Mouse (Mus musculus): ENCODE measurements at regions not wholly inside any gene's neighbourhood (a gene's known extent, or its start where the extent isn't known, plus 50 kb on each side); places are given as distances from the start of the nearest gene placed in this dataset.

GRCm38 (mm10) chr8:103902516-103902915 lies 198.9 kb upstream of the Cdh5 start:
- DNase-seq, result no peak

- no peak for DNase-seq
These were observed 197.8 kb upstream of the Cdh5 start for GRCm38 (mm10) chr8:103903635-103904034.

- no peak for DNase-seq
These were observed 193.8 kb upstream of the Cdh5 start for GRCm38 (mm10) chr8:103907662-103908061.

GRCm38 (mm10) chr8:103911287-103912015 lies 190.0 kb upstream of the Cdh5 start:
- no peak for DNase-seq

GRCm38 (mm10) chr8:103912983-103913926 lies 188.2 kb upstream of the Cdh5 start:
- DNase-seq, result no peak

- no peak for DNase-seq
These were observed 187.3 kb upstream of the Cdh5 start for GRCm38 (mm10) chr8:103913927-103914640.

GRCm38 (mm10) chr8:103919324-103919723 lies 182.1 kb upstream of the Cdh5 start:
- DNase-seq, result no peak

- no peak for DNase-seq
These were observed 179.8 kb upstream of the Cdh5 start for GRCm38 (mm10) chr8:103921621-103922020.

GRCm38 (mm10) chr8:103922746-103923145 lies 178.7 kb upstream of the Cdh5 start:
- no peak for DNase-seq

- no peak for DNase-seq
These were observed 168.7 kb upstream of the Cdh5 start for GRCm38 (mm10) chr8:103932681-103933080.

GRCm38 (mm10) chr8:103936491-103936890 lies 164.9 kb upstream of the Cdh5 start:
- DNase-seq, result no peak

GRCm38 (mm10) chr8:103938283-103939230 lies 162.9 kb upstream of the Cdh5 start:
- DNase-seq, result no peak

- DNase-seq, result no peak
These were observed 160.4 kb upstream of the Cdh5 start for GRCm38 (mm10) chr8:103940958-103941532.

- no peak for DNase-seq
These were observed 153.0 kb upstream of the Cdh5 start for GRCm38 (mm10) chr8:103948474-103948873.

GRCm38 (mm10) chr8:103950460-103950859 lies 151.0 kb upstream of the Cdh5 start:
- no peak for DNase-seq

- no peak for DNase-seq
These were observed 147.8 kb upstream of the Cdh5 start for GRCm38 (mm10) chr8:103953586-103953985.

- no peak for DNase-seq
These were observed 145.7 kb upstream of the Cdh5 start for GRCm38 (mm10) chr8:103955568-103956260.

- no peak for DNase-seq
These were observed 137.0 kb upstream of the Cdh5 start for GRCm38 (mm10) chr8:103964293-103964918.

- DNase-seq, result no peak
These were observed 131.5 kb upstream of the Cdh5 start for GRCm38 (mm10) chr8:103969929-103970328.

- DNase-seq, result no peak
These were observed 130.9 kb upstream of the Cdh5 start for GRCm38 (mm10) chr8:103970511-103970910.

- no peak for DNase-seq
These were observed 130.5 kb upstream of the Cdh5 start for GRCm38 (mm10) chr8:103970966-103971365.

All from cerebellum, adult 9-10 months (tissue).